Mouse (Mus musculus): ENCODE data around the gene Il27. TPM values are rescaled to one million over a fixed set of nuclear protein-coding genes. Genes with fewer than 3 reads are reported as not detected.
"Not testable (repeated sequence)": the region's sequence is repeated elsewhere in the genome, so short reads cannot be mapped to it uniquely, and the experiment has no call there.

The Il27 gene
- not detected in 2 replicates for polyA plus RNA-seq (2015; fragmentation: Nextera tagmentation; extraction: Ambion mirVana)

DNA sequence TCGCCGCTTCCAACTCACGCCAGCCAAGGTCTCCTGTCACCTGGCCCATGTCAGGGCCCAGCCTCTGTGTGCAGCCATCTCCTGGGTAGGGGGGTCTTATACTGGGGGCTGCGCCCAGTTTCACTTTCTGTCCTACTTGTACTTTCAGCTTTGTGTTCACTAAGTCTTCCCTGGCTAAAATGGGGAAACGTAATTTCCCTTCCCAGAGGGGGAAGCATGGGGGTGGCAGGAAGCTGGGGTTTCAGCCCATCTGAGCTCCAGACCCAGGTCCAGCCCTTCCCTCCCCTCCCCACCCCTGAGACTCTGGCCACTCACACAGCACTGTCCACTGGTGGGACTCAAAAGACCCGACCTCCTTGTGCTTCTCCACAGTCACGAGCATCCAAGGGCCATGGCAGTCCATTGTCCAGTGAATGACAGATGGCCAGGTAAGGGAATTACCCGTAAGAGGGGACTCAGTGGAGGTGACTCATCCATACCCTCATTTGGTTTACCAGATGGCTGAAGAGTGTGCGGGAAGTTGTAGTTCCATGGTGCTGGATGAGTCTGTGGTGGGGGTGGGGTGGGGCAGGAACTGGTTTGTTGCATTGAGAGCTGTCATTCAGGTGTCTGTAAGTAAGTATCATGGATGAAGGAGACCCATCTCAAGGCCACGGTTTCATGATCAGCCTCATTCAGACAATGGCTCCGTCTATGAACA lies at the start of gene Il27:
Il27 (minus strand) TSS at position 80 of the 700 bp plus-strand sequence.
- H3K9ac ChIP-seq: no peak within 1 kb of the TSS
- H3K27me3 ChIP-seq (replicated peaks): no peaks in the 10 kb centered on the region; the same call in 1 of the 2 replicates
- H3K9me3 ChIP-seq: no peaks in the 10 kb centered on the region
- no peak for ATAC-seq (replicated peaks)
- no peaks in the 10 kb centered on the region for H3K36me3 ChIP-seq (replicated peaks)
- no peaks in the 10 kb centered on the region for H3K4me1 ChIP-seq
- no peak within 1 kb of the TSS for H3K4me2 ChIP-seq
- 86% methylated on average over 11 of the region's 11 CpGs for WGBS
- no peak within 1 kb of the TSS for H3K4me3 ChIP-seq
- no peak within 1 kb of the TSS for H3K27ac ChIP-seq

DNA sequence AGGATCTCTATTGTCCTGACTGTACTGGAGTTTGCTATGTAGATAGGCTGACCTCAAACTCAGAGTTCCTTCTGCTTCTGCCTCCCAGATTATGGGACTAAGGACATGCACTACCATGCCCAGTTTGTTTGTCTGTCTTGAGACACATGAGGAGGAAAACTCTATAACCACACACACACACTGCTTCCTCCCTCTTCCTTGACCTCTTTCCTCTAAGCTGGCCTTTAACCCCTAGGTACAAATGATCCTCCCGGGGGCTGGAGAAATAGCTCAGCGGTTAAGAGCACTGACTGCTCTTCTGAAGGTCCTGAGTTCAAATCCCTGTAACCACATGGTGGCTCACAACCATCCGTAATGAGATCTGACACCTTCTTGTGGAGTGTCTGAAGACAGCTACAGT lies 49.6 kb upstream of the Il27 start:
- ATAC-seq (replicated peaks): no peak
- no peaks in the 10 kb centered on the region for H3K36me3 ChIP-seq (replicated peaks)
- H3K4me3 ChIP-seq: no peak overlapping the region
- H3K4me2 ChIP-seq: no peak overlapping the region
- no peaks in the 10 kb centered on the region for H3K27me3 ChIP-seq (replicated peaks)
- WGBS: 74% methylated on average over 3 of the region's 3 CpGs
- H3K9me3 ChIP-seq: no peaks in the 10 kb centered on the region
- no peak overlapping the region for H3K9ac ChIP-seq
- H3K27ac ChIP-seq: no peak overlapping the region
- H3K4me1 ChIP-seq: peaks cover 7% of the 10 kb centered on the region; the same call in 1 of the 2 replicates

DNA sequence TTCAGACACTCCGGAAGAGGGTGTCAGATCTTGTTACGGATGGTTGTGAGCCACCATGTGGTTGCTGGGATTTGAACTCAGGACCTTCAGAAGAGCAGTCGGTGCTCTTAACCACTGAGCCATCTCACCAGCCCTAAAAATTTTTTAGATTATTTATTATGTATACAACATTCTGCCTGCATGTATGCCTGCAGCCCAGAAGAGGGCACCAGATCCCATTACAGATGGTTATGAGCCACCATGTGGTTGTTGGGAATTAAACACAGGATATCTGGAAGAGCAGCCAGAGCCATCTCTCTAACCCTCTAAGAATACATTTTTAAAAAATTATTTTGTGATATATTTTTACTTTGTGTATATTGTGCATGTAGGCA lies 48.5 kb upstream of the Il27 start:
- H3K27ac ChIP-seq; ATAC-seq (replicated peaks); H3K9ac ChIP-seq; H3K4me1 ChIP-seq; H3K36me3 ChIP-seq (replicated peaks); H3K27me3 ChIP-seq (replicated peaks); H3K4me2 ChIP-seq; H3K4me3 ChIP-seq; H3K9me3 ChIP-seq: not testable (repeated sequence)
- WGBS: 55% methylated on average over 3 of the region's 3 CpGs

DNA sequence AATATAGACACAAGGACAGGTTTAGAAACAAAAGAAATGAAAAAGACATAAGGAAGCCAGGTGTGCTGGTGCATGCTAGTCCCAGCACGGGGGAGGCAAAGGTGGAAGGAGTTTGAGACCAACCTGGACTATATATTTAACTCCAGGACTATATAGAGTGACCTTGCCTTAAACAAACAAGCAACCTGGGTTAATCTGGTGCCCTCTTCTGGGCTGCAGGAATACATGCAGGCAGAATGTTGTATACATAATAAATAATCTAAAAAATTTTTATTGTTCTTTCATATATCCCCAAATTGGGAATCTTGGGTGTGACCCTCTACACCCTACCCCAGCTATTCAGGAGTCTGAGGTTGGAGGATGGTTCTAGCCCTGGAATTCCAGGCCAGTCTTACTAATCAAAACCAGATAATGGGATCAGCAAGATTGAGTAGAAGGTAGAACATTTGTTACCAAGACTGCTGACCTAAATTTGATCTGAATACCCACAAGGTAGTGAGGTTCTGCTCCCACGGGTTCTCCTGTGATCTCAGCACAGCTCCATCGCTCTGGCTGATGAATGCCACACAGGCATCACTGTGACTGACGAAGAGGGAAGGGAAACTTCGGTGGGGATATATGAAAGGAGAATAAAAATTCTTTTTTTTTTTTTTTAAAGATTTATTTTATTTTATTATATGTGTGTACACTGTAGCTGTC lies 48.0 kb upstream of the Il27 start:
- no peak overlapping the region for H3K9ac ChIP-seq
- WGBS: 74% methylated on average over 5 of the region's 5 CpGs
- ATAC-seq (replicated peaks): no peak
- H3K4me3 ChIP-seq: no peak overlapping the region
- no peaks in the 10 kb centered on the region for H3K36me3 ChIP-seq (replicated peaks)
- no peaks in the 10 kb centered on the region for H3K27me3 ChIP-seq (replicated peaks)
- no peaks in the 10 kb centered on the region for H3K4me1 ChIP-seq
- no peak overlapping the region for H3K27ac ChIP-seq
- no peak overlapping the region for H3K4me2 ChIP-seq
- no peaks in the 10 kb centered on the region for H3K9me3 ChIP-seq

DNA sequence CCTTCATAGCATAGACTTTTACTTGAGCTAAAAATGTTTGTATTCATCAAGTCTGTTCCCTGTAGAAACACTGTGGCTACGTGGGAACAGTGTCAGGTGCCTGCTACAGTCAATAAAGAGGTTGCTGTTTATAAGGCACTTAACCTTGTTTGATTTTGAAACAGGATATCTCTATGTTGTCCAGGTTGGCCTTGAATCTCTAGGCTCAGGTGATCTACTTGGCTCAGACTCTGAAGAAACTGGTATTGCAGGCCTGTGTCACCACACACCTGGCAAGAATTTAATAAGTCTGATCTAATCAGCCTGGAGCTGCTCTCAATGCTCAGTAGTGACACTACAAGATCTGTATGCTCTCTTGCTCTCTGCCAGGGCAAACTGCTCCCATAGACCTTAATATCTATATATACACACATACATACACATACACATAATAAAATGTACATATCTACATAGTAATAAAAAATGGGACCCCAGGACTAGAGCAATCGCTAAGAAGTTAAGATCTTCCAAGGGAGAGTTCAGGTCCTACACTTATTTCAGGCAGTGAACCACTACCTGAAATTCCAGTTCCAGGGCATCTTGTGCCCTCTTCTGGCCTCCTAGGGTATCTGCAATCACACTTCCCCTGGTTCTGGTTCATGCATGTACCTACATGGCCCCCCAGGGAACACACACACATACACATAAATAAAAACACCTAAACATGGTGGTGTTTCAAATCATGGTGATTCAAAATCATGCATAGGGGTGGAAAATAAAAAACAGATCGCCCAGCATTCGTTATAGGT lies 42.2 kb upstream of the Il27 start:
- H3K4me2 ChIP-seq: no peak overlapping the region
- no peak overlapping the region for H3K27ac ChIP-seq
- no peaks in the 10 kb centered on the region for H3K9me3 ChIP-seq
- WGBS: 20% methylated on average over 4 of the region's 4 CpGs
- H3K4me1 ChIP-seq: no peaks in the 10 kb centered on the region
- no peak overlapping the region for H3K9ac ChIP-seq
- H3K27me3 ChIP-seq (replicated peaks): no peaks in the 10 kb centered on the region
- H3K36me3 ChIP-seq (replicated peaks): no peaks in the 10 kb centered on the region
- no peak for ATAC-seq (replicated peaks)
- H3K4me3 ChIP-seq: no peak overlapping the region

DNA sequence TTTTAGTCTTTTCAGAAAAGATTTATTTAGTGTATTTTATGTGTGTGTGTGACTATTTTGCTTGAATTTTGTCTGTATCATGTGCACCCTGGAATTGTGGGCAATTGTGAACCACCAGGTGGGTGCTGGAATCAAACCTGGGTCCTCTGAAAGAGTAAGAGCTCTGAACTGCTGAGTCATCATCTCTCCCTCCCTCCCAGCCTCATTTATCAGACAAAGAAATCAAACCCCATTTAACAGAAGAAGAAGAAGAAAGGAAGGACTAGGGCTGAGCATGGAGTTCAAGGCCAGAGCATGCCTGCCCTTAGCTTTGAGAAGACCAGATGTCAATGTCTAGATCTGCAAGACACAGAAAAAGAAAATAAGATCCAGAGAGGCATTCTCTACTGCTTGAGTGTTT lies 40.6 kb upstream of the Il27 start:
- Histone ChIP-seq H3K4me3 (no peak overlapping the region), H3K9ac (no peak overlapping the region), H3K9me3 (no peaks in the 10 kb centered on the region), H3K36me3 (replicated peaks) (no peaks in the 10 kb centered on the region), H3K4me2 (no peak overlapping the region), H3K27me3 (replicated peaks) (no peaks in the 10 kb centered on the region), H3K4me1 (no peaks in the 10 kb centered on the region), H3K27ac (no peak overlapping the region)
- ATAC-seq (replicated peaks): no peak

DNA sequence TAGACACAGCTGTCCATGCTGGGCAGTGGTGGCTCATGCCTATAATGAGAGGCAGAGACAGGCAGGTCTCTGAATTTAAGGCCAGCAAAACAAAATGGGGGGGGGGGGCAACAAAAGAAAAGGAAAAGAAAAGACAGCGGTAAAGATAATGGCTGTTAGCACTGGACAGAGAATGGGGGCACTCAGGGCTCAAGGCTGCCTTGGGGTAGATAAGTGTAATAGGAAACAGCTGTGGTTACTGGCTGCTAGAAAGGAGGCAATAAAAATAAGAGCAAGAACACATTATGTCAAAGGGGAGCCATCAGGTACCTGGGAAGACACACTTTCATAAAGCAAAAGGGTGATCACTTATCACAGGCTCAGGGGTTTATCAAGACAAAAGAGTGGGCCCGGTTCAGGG lies 37.7 kb upstream of the Il27 start:
- H3K27me3 ChIP-seq (replicated peaks): no peaks in the 10 kb centered on the region
- H3K4me1 ChIP-seq: no peaks in the 10 kb centered on the region
- H3K4me2 ChIP-seq: no peak overlapping the region
- no peak for ATAC-seq (replicated peaks)
- no peaks in the 10 kb centered on the region for H3K9me3 ChIP-seq
- WGBS: 87% methylated on average over 2 of the region's 2 CpGs
- H3K4me3 ChIP-seq: no peak overlapping the region
- H3K9ac ChIP-seq: no peak overlapping the region
- no peak overlapping the region for H3K27ac ChIP-seq
- H3K36me3 ChIP-seq (replicated peaks): no peaks in the 10 kb centered on the region

DNA sequence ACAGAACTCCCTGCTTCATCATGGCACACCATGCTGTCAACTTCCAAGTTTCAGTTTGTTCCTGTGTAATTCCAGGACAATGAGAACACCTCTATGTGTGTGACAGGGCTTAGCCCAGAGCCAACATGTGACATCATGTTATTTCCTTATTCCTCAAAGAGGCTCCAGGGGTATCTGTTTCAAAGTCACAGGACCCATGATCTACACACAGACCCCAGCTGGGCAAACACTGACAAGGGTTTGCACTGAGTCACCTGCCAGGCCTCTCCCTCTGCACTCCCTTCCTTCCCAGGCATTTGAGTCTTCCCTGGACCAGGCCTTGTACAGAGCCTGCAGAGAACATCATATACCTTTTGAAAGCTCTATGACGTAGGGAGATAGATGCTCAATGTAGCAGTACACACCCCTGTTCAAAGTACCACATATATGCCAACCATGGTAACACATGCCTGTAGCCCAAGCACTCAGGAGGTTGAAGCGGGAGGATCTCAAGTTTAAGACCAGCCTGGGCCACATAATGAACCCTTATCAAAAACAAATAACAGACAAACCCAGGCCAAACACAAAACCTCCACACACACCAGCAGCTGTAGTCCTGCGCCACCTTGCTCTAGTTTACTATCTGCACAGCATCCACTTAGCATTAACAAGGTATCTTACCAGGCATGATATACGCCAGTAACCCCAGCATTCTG lies 36.2 kb upstream of the Il27 start, which contains the start of gene Nupr1:
Nupr1 (minus strand) TSS at position 38 of the 695 bp plus-strand sequence.
- H3K27me3 ChIP-seq (replicated peaks): no peaks in the 10 kb centered on the region
- H3K4me1 ChIP-seq: no peaks in the 10 kb centered on the region
- no peaks in the 10 kb centered on the region for H3K9me3 ChIP-seq
- H3K4me3 ChIP-seq: no peak within 1 kb of the TSS
- H3K36me3 ChIP-seq (replicated peaks): no peaks in the 10 kb centered on the region
- 88% methylated on average over 4 of the region's 4 CpGs for WGBS
- ATAC-seq (replicated peaks): no peak
- no peak within 1 kb of the TSS for H3K4me2 ChIP-seq
- no peak within 1 kb of the TSS for H3K27ac ChIP-seq
- no peak within 1 kb of the TSS for H3K9ac ChIP-seq

DNA sequence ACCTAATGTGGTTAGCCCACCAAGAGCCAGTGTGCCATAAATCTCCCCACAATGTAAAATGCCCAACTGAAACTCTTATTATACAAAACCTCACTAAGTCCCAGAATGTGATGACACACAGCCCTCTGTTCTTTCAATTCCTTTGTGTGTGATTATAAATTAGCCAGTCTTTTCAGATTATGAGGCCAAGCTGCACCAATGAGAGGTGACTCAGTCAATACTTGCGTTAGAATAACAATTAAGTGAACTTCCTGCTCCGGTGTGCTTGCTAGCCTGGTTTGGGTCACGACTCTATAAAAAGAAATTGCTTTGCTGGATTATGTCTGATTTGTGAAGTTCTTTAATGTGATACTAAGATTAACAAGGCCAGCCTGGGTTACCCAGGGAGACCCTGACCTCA lies 35.2 kb upstream of the Il27 start:
- Histone ChIP-seq H3K4me2 (no peak overlapping the region), H3K27me3 (replicated peaks) (no peaks in the 10 kb centered on the region), H3K4me3 (no peak overlapping the region), H3K27ac (no peak overlapping the region), H3K4me1 (no peaks in the 10 kb centered on the region), H3K36me3 (replicated peaks) (no peaks in the 10 kb centered on the region), H3K9me3 (no peaks in the 10 kb centered on the region), H3K9ac (no peak overlapping the region)
- no peak for ATAC-seq (replicated peaks)
- WGBS: 31% methylated on average over 3 of the region's 3 CpGs

DNA sequence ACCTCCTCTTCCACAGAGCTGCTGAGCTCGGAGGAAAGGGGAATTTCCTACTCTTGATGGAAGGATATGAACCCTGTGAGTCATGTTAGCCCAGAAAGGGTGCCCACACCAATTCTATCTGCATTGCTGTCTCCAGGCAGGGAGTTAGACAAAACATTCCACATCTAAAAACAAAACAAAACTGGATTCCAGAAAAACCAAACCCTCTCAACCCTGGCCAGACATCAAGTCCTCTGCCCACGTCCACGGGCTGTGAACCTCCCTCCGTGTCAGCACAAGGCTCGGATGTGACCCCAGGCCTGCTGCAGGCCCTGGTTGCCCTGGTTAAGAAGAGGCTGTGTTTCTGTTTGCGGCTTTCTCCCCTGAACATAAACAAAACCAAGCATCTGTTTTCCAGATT lies 33.4 kb upstream of the Il27 start:
- no peak overlapping the region for H3K27ac ChIP-seq
- no peaks in the 10 kb centered on the region for H3K4me1 ChIP-seq
- no peak for ATAC-seq (replicated peaks)
- no peaks in the 10 kb centered on the region for H3K9me3 ChIP-seq
- H3K27me3 ChIP-seq (replicated peaks): no peaks in the 10 kb centered on the region
- WGBS: 76% methylated on average over 6 of the region's 6 CpGs
- no peaks in the 10 kb centered on the region for H3K36me3 ChIP-seq (replicated peaks)
- no peak overlapping the region for H3K4me2 ChIP-seq
- no peak overlapping the region for H3K4me3 ChIP-seq
- H3K9ac ChIP-seq: no peak overlapping the region

DNA sequence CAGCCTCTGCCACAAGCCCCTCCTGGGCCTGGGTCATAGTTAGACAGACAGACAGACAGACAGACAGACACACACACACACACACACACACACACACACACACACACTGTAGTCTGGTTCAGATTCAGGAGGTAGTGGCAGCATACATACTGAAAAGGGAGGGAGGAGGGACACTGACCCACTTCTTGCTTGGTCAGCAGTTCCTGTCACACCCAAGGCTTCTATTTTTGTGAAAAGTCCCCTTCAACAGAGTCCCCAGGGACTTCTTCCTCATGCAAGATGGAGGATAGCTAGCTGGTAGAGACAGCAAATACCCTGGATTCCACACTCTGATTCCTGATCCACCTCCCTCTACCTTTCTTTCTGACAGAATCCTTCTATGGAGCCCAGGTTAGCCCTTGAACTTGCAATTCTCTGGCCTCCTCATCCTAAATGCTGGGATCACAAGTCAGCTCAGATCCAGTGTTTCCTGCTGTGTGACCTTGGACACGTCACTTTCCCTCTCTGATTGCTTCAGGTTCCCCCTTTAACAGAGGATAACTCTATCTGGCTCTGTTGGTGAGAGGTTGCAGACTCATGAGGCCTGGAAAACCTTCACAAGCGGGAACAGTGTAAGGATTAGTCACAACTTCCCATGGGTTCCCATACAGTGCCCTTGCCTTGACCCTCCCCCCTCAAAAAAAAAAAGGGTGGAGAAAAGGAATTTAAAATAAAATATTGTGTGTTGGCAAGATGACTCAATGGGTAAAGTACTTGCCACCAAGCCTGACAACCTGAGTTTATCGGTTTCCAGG lies 31.3 kb upstream of the Il27 start:
- Histone ChIP-seq H3K36me3 (replicated peaks) (no peaks in the 10 kb centered on the region), H3K9ac (no peak overlapping the region), H3K27me3 (replicated peaks) (no peaks in the 10 kb centered on the region), H3K4me1 (no peaks in the 10 kb centered on the region), H3K4me2 (no peak overlapping the region), H3K4me3 (no peak overlapping the region), H3K27ac (no peak overlapping the region), H3K9me3 (no peaks in the 10 kb centered on the region)
- WGBS: 76% methylated on average over 3 of the region's 3 CpGs
- no peak for ATAC-seq (replicated peaks)

Data from midbrain, embryonic 15.5 days (tissue).